Mouse (Mus musculus) embryonic facial prominence, embryonic 11.5 days (tissue): Measurements from ENCODE around the gene Cdkn1b. TPM values are rescaled to one million over a fixed set of nuclear protein-coding genes. Genes with fewer than 3 reads are reported as not detected.
A peak's percentile ranks its signal among the peaks of the same experiment; 100 is the strongest.

Experiments used
- ATAC-seq: fragments of 200-750 bp; cut with Nextera tagmentation; replicated peaks from 2 replicates; pipeline ENCODE4 v1.8.0; 2017; ENCODE audit warnings: low read depth; ENCODE audit not compliant: insufficient number of reproducible peaks, low FRiP score, low TSS enrichment
- DNase-seq: peaks from one replicate; pipeline ENCODE4 v3.0.0-alpha.2; 2015; ENCODE audit warnings: low spot score
- H3K27ac ChIP-seq: fragments of 300-500 bp; sonication (generic); replicated peaks from 2 replicates; pipeline ENCODE4 v1.5.1; 2014; ENCODE audit warnings: mild to moderate bottlenecking, low read depth, low read length, control low read depth
- H3K27me3 ChIP-seq: fragments of 300-500 bp; sonication (generic); 2 replicates; pipeline ENCODE4 v1.6.1; 2014; ENCODE audit warnings: mild to moderate bottlenecking, low read length, moderate library complexity, mixed read lengths; ENCODE audit not compliant: control insufficient read depth, insufficient read depth
- H3K36me3 ChIP-seq: fragments of 300-500 bp; sonication (generic); replicated peaks from 2 replicates; pipeline ENCODE4 v1.6.1; 2014; ENCODE audit warnings: low read depth, mild to moderate bottlenecking, low read length, moderate library complexity, mixed read lengths; ENCODE audit not compliant: control insufficient read depth, insufficient read depth
- H3K4me1 ChIP-seq: fragments of 300-500 bp; sonication (generic); 2 replicates; pipeline ENCODE4 v1.6.1; 2014; ENCODE audit warnings: low read length, mixed read lengths; ENCODE audit not compliant: control insufficient read depth, insufficient read depth
- H3K4me2 ChIP-seq: fragments of 300-500 bp; sonication (generic); 2 replicates; pipeline ENCODE4 v1.6.1; 2014; ENCODE audit warnings: low read depth, mild to moderate bottlenecking, control low read depth, low read length, moderate library complexity
- H3K4me3 ChIP-seq: fragments of 300-500 bp; sonication (generic); 2 replicates; pipeline ENCODE4 v1.5.1; 2014; ENCODE audit warnings: low read depth, low read length, control low read depth
- H3K9ac ChIP-seq: fragments of 300-500 bp; sonication (generic); replicated peaks from 2 replicates; pipeline ENCODE4 v1.6.1; 2014; ENCODE audit warnings: mild to moderate bottlenecking, control low read depth, low read length
- H3K9me3 ChIP-seq: fragments of 300-500 bp; sonication (generic); replicated peaks from 2 replicates; pipeline ENCODE4 v1.6.1; 2016; ENCODE audit warnings: mild to moderate bottlenecking, low read length, inconsistent platforms, mixed read lengths; ENCODE audit not compliant: control insufficient read depth
- WGBS: fragments of 180-500 bp; shearing (Covaris S2); extraction: QIAGEN DNeasy Blood & Tissue Kit; methylation state at CpG from one replicate; pipeline ENCODE4 v1.1.7; 2014; 5-methylcytosine and 5-hydroxymethylcytosine counted together
- polyA plus RNA-seq: library from polyadenylated mRNA; unstranded; fragments of >200 nt; fragmentation: Nextera tagmentation; extraction: Ambion mirVana; gene quantifications from 2 replicates; pipeline ENCODE4 v1.2.1, GENCODE M21; 2014

Cdkn1b gene
- polyA plus RNA-seq, 1 experiment from 2014 or later, result 21.2 TPM

- Histone ChIP-seq H3K4me1 (no peaks in the 10 kb centered on the region), H3K27ac (no peak overlapping the region), H3K27me3 (no peaks in the 10 kb centered on the region), H3K9ac (no peak overlapping the region), H3K9me3 (no peaks in the 10 kb centered on the region), H3K4me2 (no peak overlapping the region), H3K36me3 (no peaks in the 10 kb centered on the region), H3K4me3 (no peak overlapping the region)
- no peak for DNase-seq
- ATAC-seq, result no peak
- WGBS, result 72% methylated on average over 7 of the region's 7 CpGs
Observed at GRCm38 (mm10) chr6:134890436-134890835, 29.8 kb upstream of the Cdkn1b start.

GRCm38 (mm10) chr6:134896570-134897436, 23.4 kb upstream of the Cdkn1b start:
- no peaks in the 10 kb centered on the region for H3K27me3 ChIP-seq
- H3K9me3 ChIP-seq, result no peaks in the 10 kb centered on the region
- H3K36me3 ChIP-seq, result no peaks in the 10 kb centered on the region
- peak overlapping the region; percentile 58 for H3K4me3 ChIP-seq
- H3K4me2 ChIP-seq, result peak overlapping the region; percentile 59
- ATAC-seq (no peak), DNase-seq (no peak)
- H3K4me1 ChIP-seq, result no peaks in the 10 kb centered on the region
- 57% methylated on average over 15 of the region's 15 CpGs for WGBS
- no peak overlapping the region for H3K27ac ChIP-seq
- peak overlapping the region; percentile 86 for H3K9ac ChIP-seq

- ATAC-seq (peak; percentile 91), DNase-seq (peak; percentile 96)
- under 1% methylated on average over 38 of the region's 38 CpGs for WGBS
- peak overlapping the region; percentile 59 for H3K4me2 ChIP-seq
- H3K27ac ChIP-seq, result peak overlapping the region; percentile 99
- H3K9me3 ChIP-seq, result no peaks in the 10 kb centered on the region
- H3K27me3 ChIP-seq, result no peaks in the 10 kb centered on the region
- H3K4me3 ChIP-seq, result peak overlapping the region; percentile 58
- H3K9ac ChIP-seq, result peak overlapping the region; percentile 86
- H3K4me1 ChIP-seq, result no peaks in the 10 kb centered on the region
- no peaks in the 10 kb centered on the region for H3K36me3 ChIP-seq
Observed at GRCm38 (mm10) chr6:134897443-134898094, 22.6 kb upstream of the Cdkn1b start.

GRCm38 (mm10) chr6:134898095-134898965, 21.9 kb upstream of the Cdkn1b start, which contains the start of gene Gpr19:
Gene Gpr19, minus strand, starts transcription at chr6:134898578.
- ATAC-seq, result peak; percentile 86
- Histone ChIP-seq H3K27ac (peak within 1 kb of the TSS; percentile 99), H3K9ac (peak within 1 kb of the TSS; percentile 86), H3K27me3 (no peaks in the 10 kb centered on the region), H3K4me2 (peak within 1 kb of the TSS; percentile 59), H3K36me3 (no peaks in the 10 kb centered on the region), H3K4me3 (peak within 1 kb of the TSS; percentile 58), H3K4me1 (no peaks in the 10 kb centered on the region), H3K9me3 (no peaks in the 10 kb centered on the region)
- WGBS, result under 1% methylated on average over 51 of the region's 51 CpGs
- peak; percentile 96 for DNase-seq

- H3K27ac ChIP-seq, result no peak overlapping the region
- DNase-seq, result no peak
- no peak for ATAC-seq
- H3K27me3 ChIP-seq, result no peaks in the 10 kb centered on the region
- 83% methylated on average over 3 of the region's 4 CpGs for WGBS
- H3K4me2 ChIP-seq, result no peak overlapping the region
- H3K9me3 ChIP-seq, result no peaks in the 10 kb centered on the region
- H3K36me3 ChIP-seq, result no peaks in the 10 kb centered on the region
- H3K4me3 ChIP-seq, result no peak overlapping the region
- no peaks in the 10 kb centered on the region for H3K4me1 ChIP-seq
- H3K9ac ChIP-seq, result no peak overlapping the region
Observed at GRCm38 (mm10) chr6:134903368-134903767, 16.8 kb upstream of the Cdkn1b start.

GRCm38 (mm10) chr6:134903891-134904884, 16.0 kb upstream of the Cdkn1b start:
- DNase-seq, result no peak
- no peak overlapping the region for H3K9ac ChIP-seq
- no peak overlapping the region for H3K4me3 ChIP-seq
- no peaks in the 10 kb centered on the region for H3K9me3 ChIP-seq
- ATAC-seq, result no peak
- no peak overlapping the region for H3K4me2 ChIP-seq
- 94% methylated on average over 10 of the region's 10 CpGs for WGBS
- H3K4me1 ChIP-seq, result no peaks in the 10 kb centered on the region
- H3K27me3 ChIP-seq, result no peaks in the 10 kb centered on the region
- H3K27ac ChIP-seq, result no peak overlapping the region
- H3K36me3 ChIP-seq, result no peaks in the 10 kb centered on the region

GRCm38 (mm10) chr6:134905811-134906210, 14.4 kb upstream of the Cdkn1b start:
- H3K4me1 ChIP-seq, result no peaks in the 10 kb centered on the region
- 84% methylated on average over 1 of the region's 1 CpGs for WGBS
- no peak overlapping the region for H3K9ac ChIP-seq
- no peaks in the 10 kb centered on the region for H3K27me3 ChIP-seq
- ATAC-seq (no peak), DNase-seq (no peak)
- H3K27ac ChIP-seq, result no peak overlapping the region
- no peak overlapping the region for H3K4me3 ChIP-seq
- no peaks in the 10 kb centered on the region for H3K36me3 ChIP-seq
- H3K9me3 ChIP-seq, result no peaks in the 10 kb centered on the region
- H3K4me2 ChIP-seq, result no peak overlapping the region
